Mouse (Mus musculus) neural tube, embryonic 11.5 days (tissue): ENCODE measurements around the gene Dyrk3. TPM values are rescaled to one million over a fixed set of nuclear protein-coding genes. Genes with fewer than 3 reads are reported as not detected.

Source experiments
- polyA plus RNA-seq: library from polyadenylated mRNA; unstranded; fragments of >200 nt; fragmentation: Nextera tagmentation; extraction: Ambion mirVana; gene quantifications from 2 replicates; pipeline ENCODE4 v1.2.1, GENCODE M21; 2014

Dyrk3 gene
- polyA plus RNA-seq, 1 experiment from 2014 or later: 11.3 TPM

Other genes starting within 250 kb of the Dyrk3 start
- gene Il20, start 226.9 kb downstream of the Dyrk3 start, polyA plus RNA-seq: not detected in 2 replicates
- gene Il19, start 198.2 kb downstream of the Dyrk3 start, polyA plus RNA-seq: 0.23 TPM in 1 of 2 replicates, not detected in the other
- not detected in 2 replicates for gene Il10, start 118.5 kb downstream of the Dyrk3 start, polyA plus RNA-seq
- gene Mapkapk2, start 40.5 kb downstream of the Dyrk3 start, polyA plus RNA-seq: 36.5 and 39.7 TPM in 2 replicates
- gene Eif2d, start 14.8 kb upstream of the Dyrk3 start, polyA plus RNA-seq: 55.0 and 58.5 TPM in 2 replicates
- gene Rassf5, start 106.9 kb upstream of the Dyrk3 start, polyA plus RNA-seq: 1.2 and 1.4 TPM in 2 replicates
- gene Ikbke, start 141.3 kb upstream of the Dyrk3 start, polyA plus RNA-seq: 0.81 and 0.93 TPM in 2 replicates